ENCODE assay signal across 8 mouse cellular contexts in genomic region chr1:82724339-82725025, GRCm38 (mm10). TPM values are rescaled to one million over a fixed set of nuclear protein-coding genes. Genes with fewer than 3 reads are reported as not detected.
A peak's percentile ranks its signal among the peaks of the same experiment; 100 is the strongest.
DNase-seq lines count a peak whose midpoint lies in the region; ATAC-seq and TF ChIP-seq lines count a peak whose summit lies in the region.

Gene Mff (plus strand): TSS chr1:82724890.

- H3K36me3 ChIP-seq in G1E (replicated peaks), result peaks cover 24% of the 10 kb centered on the region
- H3K36me3 ChIP-seq in forebrain, embryonic 16.5 days (ENCODE audit: control insufficient read depth, insufficient read depth), result peaks cover 6% of the 10 kb centered on the region
- H3K36me3 ChIP-seq in lung, embryonic 14.5 days (ENCODE audit: insufficient read depth), result peaks cover 16% of the 10 kb centered on the region
- peaks cover 4% of the 10 kb centered on the region for H3K36me3 ChIP-seq in thymus, adult 2 months (ENCODE audit: control insufficient read depth, insufficient read depth, low read length)

- peak; percentile 83 for ATAC-seq in G1E (ENCODE audit: extremely low read depth, insufficient number of reproducible peaks, low FRiP score, poor library complexity, severe bottlenecking)
- ATAC-seq in forebrain, embryonic 16.5 days, result peak; percentile 99
- ATAC-seq in lung, embryonic 14.5 days (ENCODE audit: insufficient read depth), result peak; percentile 99

- H3K27me3 ChIP-seq in G1E (ENCODE audit: insufficient read depth, low read length), result no peaks in the 10 kb centered on the region
- H3K27me3 ChIP-seq in forebrain, embryonic 16.5 days (replicated peaks; ENCODE audit: control insufficient read depth, insufficient read depth, low read length), result peaks cover 11% of the 10 kb centered on the region; the same call in 1 of the 2 replicates
- peaks cover 8% of the 10 kb centered on the region; the same call in 1 of the 2 replicates for H3K27me3 ChIP-seq in lung, embryonic 14.5 days (ENCODE audit: insufficient read depth, low read length)
- H3K27me3 ChIP-seq in thymus, adult 2 months (ENCODE audit: control insufficient read depth, insufficient read depth, low read length), result no peaks in the 10 kb centered on the region

- peak within 1 kb of the TSS; percentile 94 for H3K9ac ChIP-seq in forebrain, embryonic 16.5 days (replicated peaks; ENCODE audit: low read depth, low read length)
- peak within 1 kb of the TSS; percentile 95 for H3K9ac ChIP-seq in lung, embryonic 14.5 days

- WGBS in forebrain, embryonic 16.5 days, result 10% methylated on average over 38 of the region's 38 CpGs
- 10% methylated on average over 38 of the region's 38 CpGs for WGBS in lung, embryonic 14.5 days
- 7% methylated on average over 38 of the region's 38 CpGs for WGBS in olfactory bulb, adult 2 months
- WGBS in thymus, adult 2 months, result 8% methylated on average over 38 of the region's 38 CpGs

- peak within 1 kb of the TSS; percentile 79 for H3K4me3 ChIP-seq in G1E (ENCODE audit: low read depth, low read length)
- H3K4me3 ChIP-seq in forebrain, embryonic 16.5 days (replicated peaks; ENCODE audit: low read length), result peak within 1 kb of the TSS; percentile 78
- peak within 1 kb of the TSS; percentile 85 for H3K4me3 ChIP-seq in layer of hippocampus, adult 2 months
- peak within 1 kb of the TSS; percentile 86 for H3K4me3 ChIP-seq in lung, embryonic 14.5 days (ENCODE audit: low read depth, low read length)
- H3K4me3 ChIP-seq in olfactory bulb, adult 2 months (ENCODE audit: insufficient read depth, low read depth, low read length), result peak within 1 kb of the TSS; percentile 100
- H3K4me3 ChIP-seq in thymus, adult 2 months (ENCODE audit: control insufficient read depth, insufficient read depth, low read length), result peak within 1 kb of the TSS; percentile 84

- peaks cover 37% of the 10 kb centered on the region for H3K4me1 ChIP-seq in G1E (ENCODE audit: insufficient read depth, low read depth, low read length)
- peaks cover 11% of the 10 kb centered on the region for H3K4me1 ChIP-seq in forebrain, embryonic 16.5 days (replicated peaks; ENCODE audit: control insufficient read depth, insufficient read depth, low read length)
- H3K4me1 ChIP-seq in lung, embryonic 14.5 days (ENCODE audit: insufficient read depth), result peaks cover 10% of the 10 kb centered on the region; the same call in 1 of the 2 replicates
- H3K4me1 ChIP-seq in olfactory bulb, adult 2 months (ENCODE audit: control insufficient read depth, insufficient read depth, low read length), result no peaks in the 10 kb centered on the region
- H3K4me1 ChIP-seq in thymus, adult 2 months (replicated peaks; ENCODE audit: control insufficient read depth, insufficient read depth, low read length), result peaks cover 7% of the 10 kb centered on the region

- intact Hi-C loops in heart, postnatal 36 days (cut with DNase I), result loop anchor here (5.0 to 10.0 kb wide), 2 partner anchors 113 to 410 kb away; partner anchors contain the start of genes Agfg1 and Rhbdd1

- H3K27ac ChIP-seq in forebrain, embryonic 16.5 days (ENCODE audit: low read length), result peak within 1 kb of the TSS; percentile 48
- peak within 1 kb of the TSS; percentile 96 for H3K27ac ChIP-seq in layer of hippocampus, adult 2 months
- H3K27ac ChIP-seq in lung, embryonic 14.5 days (ENCODE audit: low read depth), result peak within 1 kb of the TSS; percentile 68; the same call in 1 of the 2 replicates
- peak within 1 kb of the TSS; percentile 87 for H3K27ac ChIP-seq in olfactory bulb, adult 2 months (ENCODE audit: insufficient read depth, low read depth, low read length)
- no peak within 1 kb of the TSS for H3K27ac ChIP-seq in thymus, adult 2 months (ENCODE audit: control insufficient read depth, insufficient read depth, low read length)

- DNase-seq in G1E (ENCODE audit: low spot score), result peak; percentile 72
- DNase-seq in cerebellum, adult 18-20 months, result peak; percentile 95
- peak; percentile 95 for DNase-seq in heart, postnatal 36 days
- DNase-seq in layer of hippocampus, adult 2 months (ENCODE audit: low spot score in 2 of 2), result peak; percentile 92 to 94
- DNase-seq in lung, embryonic 14.5 days, result peak; percentile 97
- peak; percentile 93 for DNase-seq in thymus, adult 2 months

- no peaks in the 10 kb centered on the region for H3K9me3 ChIP-seq in G1E (replicated peaks)
- no peaks in the 10 kb centered on the region for H3K9me3 ChIP-seq in forebrain, embryonic 16.5 days (ENCODE audit: control insufficient read depth, low read length)
- H3K9me3 ChIP-seq in lung, embryonic 14.5 days (ENCODE audit: low read depth, low read length), result no peaks in the 10 kb centered on the region

- peak within 1 kb of the TSS; percentile 67 for H3K4me2 ChIP-seq in forebrain, embryonic 16.5 days (ENCODE audit: low read length)
- H3K4me2 ChIP-seq in lung, embryonic 14.5 days, result peak within 1 kb of the TSS; percentile 93

- no peak for TF ChIP-seq CTCF in G1E (IDR thresholded peaks at IDR 0.05; ENCODE audit: low read depth, low read length)
- TF ChIP-seq CTCF in layer of hippocampus, adult 2 months (conservative IDR thresholded peaks at IDR 0.05), result no peak
- TF ChIP-seq CTCF in lung, embryonic 14.5 days (IDR thresholded peaks at IDR 0.05; ENCODE audit: low read depth), result no peak
- no peak for TF ChIP-seq CTCF in olfactory bulb, adult 2 months (IDR thresholded peaks at IDR 0.05; ENCODE audit: insufficient read depth, low read depth, low read length)
- TF ChIP-seq CTCF in thymus, adult 2 months (IDR thresholded peaks at IDR 0.05; ENCODE audit: borderline replicate concordance, control insufficient read depth, extremely low read depth, insufficient read depth, low read length, poor library complexity), result no peak

- peak; percentile 76 for TF ChIP-seq POLR2A in olfactory bulb, adult 2 months (IDR thresholded peaks at IDR 0.05; ENCODE audit: insufficient read depth, low read depth, low read length)
- peak; percentile 52; the same call in 1 of the 2 replicates for TF ChIP-seq POLR2A in thymus, adult 2 months (IDR thresholded peaks at IDR 0.05; ENCODE audit: control insufficient read depth, extremely low read depth, insufficient read depth, low read length, poor library complexity)

RNA-seq across cellular contexts. Expression of gene Mff, which starts in this region (rescaled TPM):
- 552 and 575 TPM in 2 replicates for total RNA-seq in G1E (2014; fragmentation: Nextera tagmentation)
- total RNA-seq in G1E (2017), result 387 and 411 TPM in 2 replicates
- polyA plus RNA-seq in G1E (2012), result 366 and 539 TPM in 2 replicates
- polyA plus RNA-seq in forebrain, embryonic 16.5 days (2015; fragmentation: Nextera tagmentation; extraction: Ambion mirVana), result 410 and 433 TPM in 2 replicates
- total RNA-seq in heart, postnatal 36 days (2021), result 100 to 1,000 TPM; 172 to 180 TPM
- total RNA-seq in layer of hippocampus, adult 2 months (2021), result 100 to 1,000 TPM; 228 to 231 TPM
- polyA plus RNA-seq in lung, embryonic 14.5 days (2014; fragmentation: Nextera tagmentation; extraction: Ambion mirVana), result 214 and 224 TPM in 2 replicates
- not detected in 2 replicates for polyA plus RNA-seq in olfactory bulb, adult 2 months (2012; ENCODE audit: insufficient read depth, insufficient read length, low replicate concordance, missing spikeins)
- 51.4 and 56.5 TPM in 2 replicates for polyA plus RNA-seq in thymus, adult 2 months (2012; rRNA removed)
